Mouse (Mus musculus) v-Abl transformed pro-B cells (cell line): ENCODE measurements around the gene Robo1.

Experiments used
- in situ Hi-C, 2 experiments: fragments of 400-800 bp; cut with MboI; formaldehyde crosslinking; loops; one replicate each; pipeline ENCODE4 v1.15.1; 2025; ENCODE audit not compliant: unreplicated experiment in 2 of 2

Gene Robo1

DNA sequence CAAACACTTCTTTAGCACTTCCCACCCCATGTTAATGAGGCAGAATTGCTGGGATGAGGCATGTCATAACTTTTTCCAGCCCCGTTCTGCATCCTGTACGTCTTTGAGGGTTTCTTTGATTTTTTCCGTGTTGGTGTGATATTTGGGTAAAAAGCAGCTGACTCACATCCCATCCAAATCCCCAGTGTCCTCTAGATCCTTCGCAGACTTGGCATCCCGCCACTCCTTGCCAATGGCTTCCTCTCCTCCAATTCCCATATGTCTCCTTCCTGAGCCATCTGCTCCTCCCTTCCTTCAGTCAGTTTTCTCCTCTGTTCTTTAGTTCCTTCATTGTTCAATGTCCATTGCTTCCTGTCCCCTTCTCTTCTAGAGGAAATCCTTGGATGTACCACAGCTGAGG, 605.0 kb downstream of the Robo1 start:
- in situ Hi-C loops, result no loop called here

DNA sequence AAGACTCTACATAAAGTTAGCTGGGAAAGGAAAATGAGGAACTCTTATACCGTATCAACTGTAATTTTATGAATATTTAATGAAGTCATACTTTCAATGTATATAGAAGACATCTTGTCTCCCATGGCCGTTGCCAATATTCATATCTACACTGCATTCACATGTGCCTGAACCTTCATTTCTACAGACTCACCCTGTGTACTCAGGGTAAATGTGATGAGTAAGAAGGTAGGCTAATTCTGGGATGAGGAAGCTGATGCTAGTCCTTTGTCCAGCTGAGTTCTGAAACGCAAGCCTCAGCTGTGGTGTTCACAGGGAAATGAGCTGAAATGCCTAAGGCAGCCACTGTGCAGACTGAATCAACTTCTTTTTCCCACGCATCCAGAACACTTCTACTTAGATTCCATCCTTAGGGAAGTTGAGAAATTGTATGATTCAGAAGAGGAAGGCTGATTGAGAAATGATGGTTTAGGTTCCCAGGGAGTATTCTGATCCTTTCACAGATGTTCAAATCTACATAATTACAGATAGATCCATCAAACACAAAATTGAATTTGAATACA, 606.0 kb downstream of the Robo1 start:
- in situ Hi-C loops, result no loop called here

DNA sequence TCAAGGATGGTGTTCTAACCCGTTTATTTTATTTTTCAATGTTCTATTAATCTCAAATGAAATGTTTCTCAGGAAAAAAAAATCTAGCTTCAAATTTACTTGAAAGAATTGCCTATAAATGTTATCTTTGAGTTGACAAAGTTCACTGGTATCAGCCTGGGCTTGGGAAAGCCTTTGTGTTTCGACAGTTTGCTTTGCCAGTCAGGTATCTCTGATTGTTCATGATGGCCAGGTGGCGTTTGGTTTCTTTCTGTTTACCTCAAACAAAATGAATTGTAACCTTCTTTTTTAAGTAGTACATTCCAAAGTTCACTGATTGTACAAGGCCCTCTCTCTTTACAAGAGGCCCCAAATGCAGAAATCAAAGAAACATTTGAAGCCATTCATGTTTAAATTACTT, 611.9 kb downstream of the Robo1 start:
- in situ Hi-C loops, result no loop called here

DNA sequence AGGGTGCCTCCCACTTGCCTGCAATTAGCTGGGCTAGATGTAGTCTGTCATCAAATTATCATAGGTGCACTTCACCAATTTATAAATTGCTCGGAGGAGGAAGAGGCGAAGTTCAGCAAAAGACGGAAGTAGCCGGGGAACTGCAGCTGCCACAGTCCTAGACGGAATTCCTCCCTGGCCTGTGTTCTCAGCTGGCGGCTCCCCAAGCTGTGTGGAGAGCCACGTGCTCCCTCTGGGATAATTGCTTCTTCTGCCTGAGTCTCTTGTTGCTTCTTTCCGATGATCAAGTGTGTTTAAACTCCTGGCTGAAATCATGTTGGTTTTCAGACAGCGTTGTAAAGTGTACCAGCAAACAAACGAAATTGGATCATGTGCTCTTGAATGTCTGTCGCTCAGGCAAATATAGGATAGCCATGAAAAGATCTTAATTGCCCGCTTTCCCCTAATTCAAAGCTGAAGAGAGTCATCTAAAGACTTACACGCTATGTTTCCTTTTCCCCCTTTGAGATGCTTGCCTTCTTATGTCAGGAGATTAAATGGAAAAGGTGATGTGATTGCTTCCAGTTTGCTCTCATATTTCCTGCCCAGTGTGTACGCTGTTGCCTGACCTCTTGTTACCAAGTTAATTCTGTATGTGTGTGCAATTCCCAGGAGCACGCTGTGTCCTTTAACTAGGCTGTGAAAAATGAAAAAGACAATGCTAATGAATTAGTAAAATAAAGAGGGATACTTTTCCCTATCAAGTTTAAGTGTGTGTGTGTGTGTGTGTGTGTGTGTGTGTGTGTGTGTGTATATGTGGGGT, 616.5 kb downstream of the Robo1 start:
- in situ Hi-C loops, result no loop called here

DNA sequence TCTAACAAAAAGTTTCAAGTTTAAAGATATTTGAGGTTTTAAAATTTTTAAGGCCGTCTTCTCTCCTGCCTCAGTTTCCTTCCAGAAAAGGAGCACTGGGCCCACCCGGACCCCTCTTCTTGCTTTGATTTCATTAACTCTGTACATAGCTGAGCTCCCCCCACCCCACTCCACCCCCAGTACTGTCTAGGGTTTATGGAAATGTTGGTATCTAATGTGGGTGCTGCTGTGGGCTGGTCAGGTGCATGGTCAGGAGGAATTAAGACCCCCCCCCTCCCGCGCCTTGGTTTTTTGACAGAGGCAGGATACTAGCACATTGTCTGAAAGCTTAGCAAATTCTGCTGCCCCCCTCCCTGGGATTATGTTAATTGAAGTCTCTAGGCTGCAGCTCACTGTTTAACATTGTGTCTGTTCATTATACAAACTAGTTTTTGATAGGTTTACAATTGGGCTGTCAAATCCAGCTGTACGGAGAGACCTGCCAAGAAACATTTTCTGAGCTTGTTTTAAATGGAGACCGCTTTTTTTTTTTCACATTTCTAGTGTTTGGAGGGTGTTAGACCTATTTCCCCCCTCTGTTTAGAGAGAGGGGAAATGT, 620.5 kb downstream of the Robo1 start:
- in situ Hi-C loops, result no loop called here

DNA sequence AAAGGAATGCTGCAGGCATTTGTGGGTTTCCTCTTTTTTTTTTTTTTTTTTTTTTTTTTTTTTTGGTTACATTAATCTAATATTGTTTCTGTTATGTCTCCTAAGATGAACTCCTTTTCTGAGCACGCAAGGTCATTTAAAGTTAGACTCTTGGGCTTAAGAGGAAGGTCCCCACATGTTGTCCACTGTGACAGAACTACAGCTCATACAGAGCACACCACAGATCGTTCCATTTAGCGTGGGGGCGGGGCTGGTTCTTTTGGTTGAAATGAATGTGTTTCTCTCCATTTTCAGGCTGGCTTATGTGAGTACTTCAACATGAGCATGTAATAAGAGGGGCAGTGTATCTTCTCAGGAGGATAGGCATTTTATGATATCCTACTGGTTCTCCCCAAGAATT, 622.8 kb downstream of the Robo1 start:
- in situ Hi-C loops, result no loop called here

DNA sequence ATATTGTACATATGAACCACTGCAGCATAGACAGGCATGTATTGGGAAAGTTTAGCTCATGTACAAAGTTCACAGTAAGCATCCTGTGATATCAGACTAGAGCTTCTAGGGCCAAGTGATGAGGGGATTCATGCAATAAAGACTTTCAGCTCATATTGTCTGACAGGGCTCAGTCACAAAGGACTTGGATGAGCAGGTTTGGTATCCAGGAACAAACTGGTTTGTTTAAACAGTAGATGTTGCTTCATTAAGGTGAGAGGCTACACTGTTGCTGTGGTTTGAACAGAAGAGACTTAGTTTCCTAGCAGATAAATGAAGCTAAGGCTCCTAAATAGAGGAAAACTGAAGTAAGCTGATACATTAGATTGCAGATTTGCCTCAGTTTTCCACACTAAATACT, 626.8 kb downstream of the Robo1 start:
- in situ Hi-C loops, result no loop called here

DNA sequence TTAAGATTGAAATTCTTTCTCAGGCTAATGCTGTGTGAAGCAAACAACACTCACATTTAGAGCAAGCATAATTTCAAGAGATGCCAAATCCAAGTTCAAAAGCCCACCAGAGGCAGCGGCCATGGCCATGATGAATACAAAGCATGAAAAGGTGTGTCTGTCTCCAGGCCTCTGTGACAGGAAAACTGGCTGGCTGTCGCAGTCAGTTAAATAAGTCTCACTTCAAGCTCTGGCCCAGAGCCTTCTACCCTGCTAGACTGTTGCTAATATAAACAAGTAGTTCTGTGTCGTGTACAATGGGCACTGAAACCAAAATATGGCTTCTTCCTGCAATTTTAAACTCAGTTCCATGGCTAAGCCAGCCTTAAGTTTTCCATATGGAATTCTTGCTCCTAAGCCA, 629.1 kb downstream of the Robo1 start:
- in situ Hi-C loops, result no loop called here

DNA sequence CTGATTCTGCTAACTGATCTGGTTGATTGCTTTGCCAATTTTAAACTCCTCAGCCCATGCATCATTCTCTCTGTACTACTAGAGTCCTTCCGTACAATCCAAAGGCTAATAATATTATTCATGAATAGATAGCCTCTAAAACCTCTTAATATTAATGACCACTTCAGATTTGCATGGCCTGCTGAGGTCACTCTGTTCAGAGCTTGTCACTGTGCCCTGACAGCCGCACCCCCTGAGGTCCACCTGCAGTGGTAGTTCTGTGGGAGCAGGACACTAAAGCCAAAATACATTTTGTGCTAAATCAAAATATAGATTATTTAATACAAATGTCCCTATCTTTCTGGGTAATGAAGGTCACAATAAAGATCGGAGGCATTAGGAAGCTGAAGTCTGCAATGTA, 631.8 kb downstream of the Robo1 start:
- in situ Hi-C loops, result no loop called here

DNA sequence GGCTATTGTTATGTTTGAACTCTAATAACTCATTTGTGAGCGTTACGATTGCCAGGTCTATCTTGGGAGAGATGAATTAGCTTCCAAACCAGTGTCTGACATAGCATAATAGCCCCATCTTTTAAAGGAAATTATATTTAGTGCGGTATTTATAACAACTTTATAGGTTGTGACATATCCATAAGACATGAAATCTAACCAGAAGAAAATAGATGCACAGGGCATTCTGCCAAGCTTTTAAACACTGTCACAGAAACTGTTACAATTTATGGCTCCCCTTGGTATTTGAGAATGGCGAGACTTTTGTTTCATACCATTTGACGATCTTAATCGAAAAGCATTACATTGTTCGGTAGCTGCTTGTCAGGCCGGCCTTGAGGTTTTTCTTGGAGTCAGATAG, 632.7 kb downstream of the Robo1 start:
- in situ Hi-C loops, result no loop called here

DNA sequence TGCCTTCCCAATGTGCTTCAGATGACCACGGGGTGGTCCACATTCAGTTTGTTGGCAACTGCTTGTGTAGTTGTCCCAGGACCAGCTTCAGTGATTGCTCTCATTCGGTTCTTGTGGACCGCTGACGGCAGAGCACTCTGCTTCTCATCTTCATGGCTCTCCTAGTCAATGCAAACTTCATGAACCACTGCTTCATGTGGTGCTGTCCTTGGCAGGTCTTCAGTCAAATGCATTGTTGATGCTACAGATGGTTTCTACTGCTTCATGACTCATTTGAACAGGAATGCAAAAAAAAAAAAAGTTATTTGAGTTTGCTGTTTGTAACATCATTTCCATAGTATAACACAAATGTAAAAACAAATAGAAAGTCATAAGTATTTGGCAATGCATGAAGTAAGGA, 636.3 kb downstream of the Robo1 start:
- in situ Hi-C loops, result no loop called here

DNA sequence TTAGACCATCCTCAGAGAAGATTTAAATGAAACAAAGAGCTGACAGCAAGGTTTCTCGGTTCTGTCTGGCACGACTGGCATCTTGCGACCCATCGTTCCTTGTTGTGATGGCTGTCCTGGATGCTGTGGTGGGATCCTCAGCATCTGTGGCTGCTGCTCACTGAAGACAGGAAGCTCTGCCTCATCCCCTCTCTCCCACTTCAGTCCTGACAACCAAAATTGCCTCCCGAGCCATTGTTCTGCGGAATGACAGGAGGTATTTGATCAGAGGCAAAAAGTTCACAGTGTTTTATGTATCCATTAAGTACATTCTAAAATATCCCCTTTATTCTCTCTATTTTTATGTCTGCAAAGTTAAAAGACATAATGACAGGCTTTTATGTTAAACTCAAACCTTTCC, 643.9 kb downstream of the Robo1 start:
- in situ Hi-C loops, result no loop called here

DNA sequence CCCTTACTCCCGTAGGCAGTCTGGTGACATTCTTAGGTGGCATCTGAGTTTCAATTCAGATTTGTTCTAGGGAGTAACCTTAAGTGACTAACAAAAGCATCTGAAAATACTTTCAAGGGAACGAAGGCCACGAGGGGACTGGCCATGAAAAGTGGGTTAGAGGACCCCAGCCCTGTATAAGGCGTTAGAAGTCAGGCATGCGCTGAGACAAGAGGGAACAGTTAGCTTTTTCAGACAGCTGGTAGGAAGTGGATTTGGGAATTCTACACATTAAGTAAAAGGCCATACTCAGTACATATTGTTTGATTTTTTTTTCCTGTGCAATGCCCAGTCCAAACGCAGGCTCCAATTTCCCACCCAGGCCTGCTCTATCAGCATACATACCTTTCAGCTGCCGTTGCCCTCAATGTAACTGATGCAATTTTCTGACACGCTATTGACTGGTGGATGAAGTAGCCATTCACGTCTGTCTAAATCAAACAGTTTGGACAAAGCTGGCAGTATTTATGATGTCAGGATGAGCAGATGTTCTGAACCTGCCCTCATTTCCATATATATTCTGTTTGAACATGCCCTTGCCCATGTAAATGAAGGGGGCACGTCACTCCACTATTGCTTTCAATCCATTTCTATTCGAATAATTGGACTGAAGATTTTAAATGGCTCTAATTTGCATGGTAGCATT, 651.1 kb downstream of the Robo1 start:
- in situ Hi-C loops, result no loop called here

DNA sequence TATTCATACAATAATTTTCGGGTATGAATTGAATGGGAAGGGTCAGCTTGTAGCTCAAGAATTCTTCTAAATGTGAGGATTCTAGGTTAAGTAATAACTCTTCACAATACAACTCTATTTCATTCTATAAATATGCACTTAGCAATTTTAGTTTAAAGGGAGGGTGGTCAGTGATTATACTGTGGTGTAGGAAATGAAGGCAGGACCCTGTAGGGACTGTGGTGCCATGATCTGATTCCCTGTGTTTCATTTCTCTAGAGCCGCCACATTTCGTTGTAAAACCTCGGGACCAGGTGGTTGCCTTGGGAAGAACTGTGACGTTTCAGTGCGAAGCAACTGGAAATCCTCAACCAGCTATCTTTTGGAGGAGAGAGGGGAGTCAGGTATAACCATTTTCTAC, 651.7 kb downstream of the Robo1 start:
- in situ Hi-C loops, result no loop called here

DNA sequence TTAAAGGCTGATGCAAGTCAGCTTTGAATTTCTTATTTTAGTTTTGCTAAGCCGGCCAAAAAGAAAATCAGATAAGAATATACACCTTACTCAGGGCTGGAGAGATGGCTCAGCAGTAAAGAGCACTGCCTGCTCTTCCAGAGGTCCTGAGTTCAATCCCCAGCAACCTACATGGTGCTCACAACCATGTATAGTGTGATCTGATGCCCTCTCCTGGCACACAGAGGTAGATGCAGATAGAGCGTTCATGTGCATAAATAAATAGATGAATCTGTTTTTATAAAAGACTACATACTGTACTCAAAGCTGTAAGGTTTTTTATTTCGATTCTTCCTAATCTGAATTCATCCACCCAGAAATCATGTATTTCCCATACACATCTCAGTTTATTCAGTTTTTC, 655.7 kb downstream of the Robo1 start:
- in situ Hi-C loops, result no loop called here

DNA sequence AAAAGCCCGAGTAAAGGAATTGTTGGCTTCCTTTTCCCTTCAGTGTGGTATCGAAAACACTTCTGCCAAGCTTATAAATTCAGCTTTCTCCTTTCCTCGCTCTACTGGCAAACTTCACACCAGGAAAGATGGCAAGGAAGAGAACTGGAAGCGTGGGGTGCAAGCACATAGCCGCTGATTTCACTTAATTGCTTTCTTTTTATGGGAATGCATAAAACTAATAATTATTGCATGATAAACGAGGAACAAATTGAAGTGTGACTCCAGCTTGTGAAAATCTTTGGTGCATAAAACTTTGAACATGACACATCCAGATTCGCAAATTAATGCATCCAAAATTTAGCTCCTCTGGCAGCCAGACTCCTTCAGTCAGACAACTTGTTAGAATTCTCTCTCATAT, 659.4 kb downstream of the Robo1 start:
- in situ Hi-C loops, result no loop called here

DNA sequence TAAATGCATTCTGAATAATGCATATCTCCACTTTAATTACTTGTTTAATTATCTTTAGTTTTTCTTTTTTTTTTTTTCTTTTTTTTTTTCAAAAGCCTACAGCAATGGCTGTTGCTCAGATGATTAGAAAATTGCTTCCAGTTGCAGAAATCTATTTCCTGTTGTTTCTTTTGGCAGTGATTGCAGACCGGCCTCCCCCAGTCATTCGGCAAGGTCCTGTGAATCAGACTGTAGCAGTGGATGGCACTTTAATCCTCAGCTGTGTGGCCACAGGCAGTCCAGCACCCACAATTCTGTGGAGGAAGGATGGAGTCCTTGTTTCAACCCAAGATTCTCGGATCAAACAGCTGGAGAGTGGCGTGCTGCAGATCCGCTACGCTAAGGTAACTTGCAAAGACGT, 661.9 kb downstream of the Robo1 start:
- in situ Hi-C loops, result loop anchor here in 1 of 2 experiments (10.0 kb wide), 1 partner anchor 755 kb away; no protein-coding TSS in a partner anchor

DNA sequence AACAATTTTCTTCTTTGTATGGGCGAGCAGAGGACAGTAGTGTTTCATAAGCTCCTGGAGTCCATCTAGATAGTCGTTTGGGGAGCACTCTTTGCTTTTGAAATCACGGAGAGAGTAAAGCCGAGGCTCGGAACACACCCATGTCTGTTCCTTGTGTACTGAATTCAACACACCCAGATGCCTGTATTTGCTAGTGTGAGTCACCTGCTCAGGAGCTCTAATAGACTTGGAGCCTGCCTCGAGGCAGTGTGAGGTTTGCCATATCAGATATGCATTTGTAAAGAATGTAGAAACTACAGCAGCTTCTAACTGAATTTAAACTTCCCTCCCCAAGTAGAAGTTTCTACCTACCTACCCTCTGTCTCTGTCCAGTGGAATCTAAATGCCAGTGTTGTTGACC, 665.6 kb downstream of the Robo1 start:
- in situ Hi-C loops, result loop anchor here in 1 of 2 experiments (10.0 kb wide), 1 partner anchor 759 kb away; no protein-coding TSS in a partner anchor

DNA sequence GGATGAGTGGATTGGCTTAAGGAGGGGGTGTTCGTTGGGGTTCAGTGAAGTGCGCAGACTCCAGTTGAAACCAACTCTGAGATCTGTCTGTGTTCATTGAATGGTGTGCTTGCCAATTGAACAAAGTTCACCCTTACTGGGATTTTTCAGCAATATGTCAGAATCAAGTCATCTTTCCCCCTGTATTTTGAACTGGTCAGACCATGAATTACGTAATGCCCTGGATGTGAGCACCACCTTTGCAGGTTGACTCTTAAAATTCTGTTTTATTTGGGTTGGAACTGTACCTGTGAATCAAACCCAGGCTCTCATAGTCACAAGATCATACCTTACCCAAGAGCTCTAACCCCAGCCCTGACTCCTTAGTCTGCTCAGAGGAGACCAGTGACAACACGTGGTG, 666.6 kb downstream of the Robo1 start:
- in situ Hi-C loops, result loop anchor here (5.0 to 25.0 kb wide), 3 partner anchors 757 to 1737 kb away; no protein-coding TSS in a partner anchor

DNA sequence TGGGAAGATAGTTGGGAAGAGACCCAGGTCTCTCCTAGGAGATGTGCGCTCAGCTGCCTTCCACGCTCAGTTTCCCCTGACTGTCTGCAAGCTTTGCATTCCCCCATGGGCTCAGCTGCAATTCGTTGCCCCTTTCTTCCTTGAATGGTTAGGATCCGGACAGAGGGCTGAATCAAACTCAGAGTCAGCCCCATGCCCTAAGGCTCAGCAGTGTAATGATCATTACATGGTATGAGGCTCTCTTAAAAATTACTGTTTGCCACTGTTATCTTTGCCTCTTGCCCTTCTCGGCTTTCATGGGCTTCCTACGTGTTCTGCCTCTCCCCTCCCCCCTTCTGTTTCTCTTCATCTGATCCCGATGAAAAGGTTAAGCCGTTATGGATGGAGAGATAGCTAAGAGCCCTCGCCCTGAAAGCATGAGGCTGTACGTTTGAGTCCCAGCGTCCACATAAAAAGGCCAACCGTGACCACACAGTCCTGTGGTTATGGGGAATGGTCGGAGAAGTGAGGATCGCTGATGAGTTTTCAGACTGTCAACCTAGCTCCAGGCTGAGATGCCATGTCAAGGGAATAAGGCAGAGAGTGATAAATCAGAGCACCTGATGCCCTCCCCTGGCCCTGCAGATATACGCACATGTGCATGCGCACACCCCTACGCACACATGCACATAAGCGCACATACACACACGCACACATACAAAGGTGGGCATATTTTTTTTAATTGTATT, 668.9 kb downstream of the Robo1 start:
- in situ Hi-C loops, result loop anchor here (5.0 to 25.0 kb wide), 3 partner anchors 760 to 1740 kb away; no protein-coding TSS in a partner anchor
